Mouse (Mus musculus): ENCODE results near the gene Scpep1. TPM values are rescaled to one million over a fixed set of nuclear protein-coding genes. Genes with fewer than 3 reads are reported as not detected.

The Scpep1 gene
- total and polyA plus RNA-seq, 2 experiments from 2014 or later = 26.0 to 33.3 TPM

- ATAC-seq = no peak
- H3K4me2 ChIP-seq (ENCODE audit: low read depth, low read length) = no peak overlapping the region
- no peak for TF ChIP-seq CTCF (IDR thresholded peaks at IDR 0.05; ENCODE audit: low read depth)
Measured at GRCm38 (mm10) chr11:88994492-88994891, 39.2 kb upstream of the Scpep1 start.

GRCm38 (mm10) chr11:88993625-88994024 is 38.4 kb upstream of the Scpep1 start:
- peak; percentile 58 for DNase-seq (ENCODE audit: low spot score)
- peak; percentile 65 for TF ChIP-seq CTCF (IDR thresholded peaks at IDR 0.05; ENCODE audit: low read depth)
- no peaks in the 10 kb centered on the region for H3K4me1 ChIP-seq (ENCODE audit: insufficient read depth, low read length)
- peak; percentile 43; the same call in 1 of the 2 replicates for ATAC-seq
- H3K9ac ChIP-seq (replicated peaks; ENCODE audit: low read length) = no peak overlapping the region
- 21% methylated on average over 5 of the region's 5 CpGs for WGBS
- no peak overlapping the region for H3K27ac ChIP-seq
- H3K4me3 ChIP-seq (ENCODE audit: low read length) = no peak overlapping the region
- H3K9me3 ChIP-seq (ENCODE audit: low read length) = no peaks in the 10 kb centered on the region
- no peak overlapping the region for H3K4me2 ChIP-seq (ENCODE audit: low read depth, low read length)
- peaks cover 8% of the 10 kb centered on the region; the same call in 1 of the 2 replicates for H3K36me3 ChIP-seq (ENCODE audit: insufficient read depth, low read length)
- no peaks in the 10 kb centered on the region for H3K27me3 ChIP-seq (ENCODE audit: insufficient read depth, low read length)

More at GRCm38 (mm10) chr11:88994492-88994891, 39.2 kb upstream of the Scpep1 start:
- Histone ChIP-seq H3K9me3 (ENCODE audit: low read length) (no peaks in the 10 kb centered on the region), H3K9ac (replicated peaks; ENCODE audit: low read length) (no peak overlapping the region), H3K36me3 (ENCODE audit: insufficient read depth, low read length) (peaks cover 8% of the 10 kb centered on the region; the same call in 1 of the 2 replicates), H3K4me1 (ENCODE audit: insufficient read depth, low read length) (no peaks in the 10 kb centered on the region; the same call in 1 of the 2 replicates), H3K27me3 (ENCODE audit: insufficient read depth, low read length) (peaks cover 5% of the 10 kb centered on the region; the same call in 1 of the 2 replicates), H3K27ac (no peak overlapping the region), H3K4me3 (ENCODE audit: low read length) (no peak overlapping the region)
- 87% methylated on average over 7 of the region's 7 CpGs for WGBS
- no peak for DNase-seq (ENCODE audit: low spot score)

- Histone ChIP-seq H3K27me3 (ENCODE audit: insufficient read depth, low read length) (no peaks in the 10 kb centered on the region), H3K9ac (replicated peaks; ENCODE audit: low read length) (no peak overlapping the region), H3K4me3 (ENCODE audit: low read length) (no peak overlapping the region), H3K9me3 (ENCODE audit: low read length) (no peaks in the 10 kb centered on the region), H3K4me2 (ENCODE audit: low read depth, low read length) (no peak overlapping the region), H3K36me3 (ENCODE audit: insufficient read depth, low read length) (peaks cover 12% of the 10 kb centered on the region; the same call in 1 of the 2 replicates), H3K4me1 (ENCODE audit: insufficient read depth, low read length) (no peaks in the 10 kb centered on the region), H3K27ac (no peak overlapping the region)
- TF ChIP-seq CTCF (IDR thresholded peaks at IDR 0.05; ENCODE audit: low read depth) = no peak
- DNase-seq (ENCODE audit: low spot score) (no peak), ATAC-seq (no peak)
- 48% methylated on average over 7 of the region's 7 CpGs for whole genome bisulfite sequencing
Measured at GRCm38 (mm10) chr11:88993186-88993585, 37.9 kb upstream of the Scpep1 start.

- Histone ChIP-seq H3K4me1 (ENCODE audit: insufficient read depth, low read length) (no peaks in the 10 kb centered on the region), H3K9ac (replicated peaks; ENCODE audit: low read length) (no peak overlapping the region), H3K4me3 (ENCODE audit: low read length) (no peak overlapping the region), H3K9me3 (ENCODE audit: low read length) (no peaks in the 10 kb centered on the region), H3K4me2 (ENCODE audit: low read depth, low read length) (no peak overlapping the region), H3K27me3 (ENCODE audit: insufficient read depth, low read length) (no peaks in the 10 kb centered on the region), H3K27ac (no peak overlapping the region), H3K36me3 (ENCODE audit: insufficient read depth, low read length) (peaks cover 26% of the 10 kb centered on the region)
- 83% methylated on average over 5 of the region's 5 CpGs for WGBS
- peak; percentile 59 for TF ChIP-seq CTCF (IDR thresholded peaks at IDR 0.05; ENCODE audit: low read depth)
- peak; percentile 51 for DNase-seq (ENCODE audit: low spot score)
- ATAC-seq = 0 out of 2 replicates have a peak, but pooled peaks have one; percentile 45
Measured at GRCm38 (mm10) chr11:88989530-88989929, 34.3 kb upstream of the Scpep1 start.

GRCm38 (mm10) chr11:88988956-88989355 is 33.7 kb upstream of the Scpep1 start:
- Histone ChIP-seq H3K4me3 (ENCODE audit: low read length) (no peak overlapping the region), H3K27ac (no peak overlapping the region), H3K4me1 (ENCODE audit: insufficient read depth, low read length) (no peaks in the 10 kb centered on the region), H3K36me3 (ENCODE audit: insufficient read depth, low read length) (peaks cover 30% of the 10 kb centered on the region), H3K9me3 (ENCODE audit: low read length) (no peaks in the 10 kb centered on the region), H3K4me2 (ENCODE audit: low read depth, low read length) (no peak overlapping the region), H3K9ac (replicated peaks; ENCODE audit: low read length) (no peak overlapping the region), H3K27me3 (ENCODE audit: insufficient read depth, low read length) (no peaks in the 10 kb centered on the region)
- no peak for TF ChIP-seq CTCF (IDR thresholded peaks at IDR 0.05; ENCODE audit: low read depth)
- DNase-seq (ENCODE audit: low spot score) (no peak), ATAC-seq (no peak)
- WGBS = 64% methylated on average over 5 of the region's 5 CpGs

- Histone ChIP-seq H3K27ac (no peak overlapping the region), H3K9ac (replicated peaks; ENCODE audit: low read length) (no peak overlapping the region), H3K36me3 (ENCODE audit: insufficient read depth, low read length) (peaks cover 35% of the 10 kb centered on the region), H3K4me1 (ENCODE audit: insufficient read depth, low read length) (no peaks in the 10 kb centered on the region), H3K4me2 (ENCODE audit: low read depth, low read length) (no peak overlapping the region), H3K27me3 (ENCODE audit: insufficient read depth, low read length) (no peaks in the 10 kb centered on the region), H3K9me3 (ENCODE audit: low read length) (no peaks in the 10 kb centered on the region), H3K4me3 (ENCODE audit: low read length) (no peak overlapping the region)
- DNase-seq (ENCODE audit: low spot score) (no peak), ATAC-seq (no peak)
- 81% methylated on average over 10 of the region's 10 CpGs for whole genome bisulfite sequencing
- TF ChIP-seq CTCF (IDR thresholded peaks at IDR 0.05; ENCODE audit: low read depth) = no peak
Measured at GRCm38 (mm10) chr11:88986616-88987015, 31.4 kb upstream of the Scpep1 start.

- H3K27ac ChIP-seq = no peak overlapping the region
- ATAC-seq (no peak), DNase-seq (ENCODE audit: low spot score) (no peak)
- H3K4me2 ChIP-seq (ENCODE audit: low read depth, low read length) = no peak overlapping the region
- H3K4me3 ChIP-seq (ENCODE audit: low read length) = no peak overlapping the region
- peaks cover 26% of the 10 kb centered on the region for H3K36me3 ChIP-seq (ENCODE audit: insufficient read depth, low read length)
- H3K9ac ChIP-seq (replicated peaks; ENCODE audit: low read length) = no peak overlapping the region
- H3K9me3 ChIP-seq (ENCODE audit: low read length) = no peaks in the 10 kb centered on the region
- no peak for TF ChIP-seq CTCF (IDR thresholded peaks at IDR 0.05; ENCODE audit: low read depth)
- 86% methylated on average over 8 of the region's 8 CpGs for WGBS
- no peaks in the 10 kb centered on the region for H3K4me1 ChIP-seq (ENCODE audit: insufficient read depth, low read length)
- no peaks in the 10 kb centered on the region for H3K27me3 ChIP-seq (ENCODE audit: insufficient read depth, low read length)
Measured at GRCm38 (mm10) chr11:88981337-88981736, 26.1 kb upstream of the Scpep1 start.

Data from hindbrain, postnatal 0 days (tissue).